Mouse (Mus musculus) liver, adult 2 months (tissue): ENCODE data around the gene Lasp1.

Experiments used
- CTCF ChIP-seq: fragments of 200-500 bp; IDR thresholded peaks from 2 replicates; pipeline ENCODE4 v1.5.1; 2011; ENCODE audit warnings: low read depth, low read length, control low read depth
- POLR2A ChIP-seq: fragments of 200-500 bp; IDR thresholded peaks from 2 replicates; pipeline ENCODE4 v1.6.1; 2011; ENCODE audit warnings: low read length, control low read depth; ENCODE audit not compliant: insufficient read depth; ENCODE audit errors: extremely low read depth

DNA sequence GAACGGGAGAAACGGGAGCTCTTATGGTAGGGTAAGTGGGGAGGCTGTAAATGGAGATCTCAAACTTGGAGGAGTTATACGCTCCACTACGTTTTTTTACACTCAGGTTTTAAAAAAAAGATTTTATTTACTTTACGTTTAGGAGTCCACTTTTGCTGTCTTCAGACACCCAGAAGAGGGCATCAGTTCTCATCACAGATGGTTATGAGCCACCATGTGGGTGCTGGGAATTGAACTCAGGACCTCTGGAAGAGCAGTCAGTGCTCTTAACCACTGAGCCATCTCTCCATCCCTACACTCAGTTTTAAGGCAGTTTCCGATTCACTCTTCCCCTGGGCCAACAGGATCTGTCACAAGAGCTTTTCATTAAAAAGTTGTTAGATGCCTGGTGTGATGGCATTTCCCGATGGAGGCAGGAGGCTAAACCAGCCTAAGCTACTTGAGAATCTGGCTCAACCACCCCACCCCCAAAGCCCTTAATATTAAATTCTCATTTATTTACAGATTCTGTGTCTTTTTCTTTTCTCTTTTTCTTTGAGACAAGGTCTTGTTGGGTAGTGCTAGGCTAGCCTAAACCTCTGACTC is 85.9 kb downstream of the Lasp1 start:
- TF ChIP-seq CTCF (no peak), POLR2A (no peak)
